Mouse (Mus musculus) bone marrow macrophage, adult 2 months (primary cell): ENCODE results near the gene 4931409K22Rik.

ENCODE experiments used
- CTCF ChIP-seq: IDR thresholded peaks from 2 replicates; pipeline ENCODE4 v1.5.1; 2012; ENCODE audit warnings: low read depth, mild to moderate bottlenecking, low read length, moderate library complexity
- POLR2A ChIP-seq: IDR thresholded peaks from 2 replicates; pipeline ENCODE4 v1.6.1; 2012; ENCODE audit warnings: mild to moderate bottlenecking, low read depth, low read length, borderline replicate concordance

DNA sequence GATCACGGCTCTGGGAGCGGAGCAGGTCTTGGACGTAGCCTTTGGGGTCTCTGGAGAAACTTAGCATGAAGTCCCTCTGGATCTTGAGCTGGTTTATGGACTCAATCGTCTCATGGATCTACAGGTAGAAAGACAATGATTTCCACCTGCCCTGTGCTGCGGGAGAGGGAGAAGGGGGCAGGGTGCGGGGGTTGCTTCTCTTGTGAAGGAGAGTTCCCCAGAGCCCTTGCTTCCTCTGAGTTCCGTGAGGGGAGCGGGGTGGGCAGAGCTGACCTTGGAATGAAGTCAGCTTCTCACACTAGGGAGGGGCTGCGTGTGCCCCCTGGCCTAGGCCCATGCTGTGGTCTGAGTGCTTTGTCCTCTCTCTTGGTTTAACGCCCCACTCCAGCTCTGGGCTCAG is 36.6 kb upstream of the 4931409K22Rik start:
- TF ChIP-seq POLR2A, result no peak
- no peak for TF ChIP-seq CTCF
